Mouse (Mus musculus): ENCODE results near the gene Slc30a2. TPM values are rescaled to one million over a fixed set of nuclear protein-coding genes. Genes with fewer than 3 reads are reported as not detected.
A peak's percentile ranks its signal among the peaks of the same experiment; 100 is the strongest.

The Slc30a2 gene
- polyA plus RNA-seq, 1 experiment, result 33.3 TPM

DNA sequence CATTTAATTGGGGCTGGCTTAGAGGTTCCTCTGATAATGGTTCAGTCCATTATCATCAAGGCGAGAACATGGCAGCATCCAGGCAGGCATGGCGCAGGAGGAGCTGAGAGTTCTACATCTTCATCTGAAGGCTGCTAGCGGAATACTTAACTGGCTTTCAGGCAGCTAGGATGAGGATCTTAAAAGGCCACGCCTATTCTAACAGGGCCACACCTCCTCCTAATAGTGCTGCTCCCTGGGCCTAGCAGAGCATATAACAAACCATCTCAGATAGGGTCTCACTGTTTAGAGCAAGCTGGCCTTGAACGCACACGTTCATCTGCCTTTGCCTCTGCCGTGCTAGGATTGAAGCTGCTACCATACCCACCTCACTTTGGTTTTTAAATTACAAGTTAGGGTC lies 6.8 kb downstream of the Slc30a2 start:
- Histone ChIP-seq H3K27me3 (replicated peaks; ENCODE audit: control insufficient read depth, insufficient read depth, low read length) (no peaks in the 10 kb centered on the region), H3K36me3 (ENCODE audit: control insufficient read depth, insufficient read depth, low read length) (no peaks in the 10 kb centered on the region), H3K4me1 (ENCODE audit: control insufficient read depth, insufficient read depth, low read length) (peaks cover 16% of the 10 kb centered on the region), H3K4me3 (ENCODE audit: insufficient read depth, low read depth, low read length) (no peak overlapping the region), H3K27ac (ENCODE audit: insufficient read depth, low read depth, low read length) (no peak overlapping the region)
- 96% methylated on average over 7 of the region's 7 CpGs for whole genome bisulfite sequencing
- DNase-seq, result no peak
- TF ChIP-seq POLR2A (IDR thresholded peaks at IDR 0.05; ENCODE audit: low read depth, low read length) (no peak), CTCF (conservative IDR thresholded peaks at IDR 0.05; ENCODE audit: insufficient read depth, insufficient read length, low read depth, low read length) (no peak)

DNA sequence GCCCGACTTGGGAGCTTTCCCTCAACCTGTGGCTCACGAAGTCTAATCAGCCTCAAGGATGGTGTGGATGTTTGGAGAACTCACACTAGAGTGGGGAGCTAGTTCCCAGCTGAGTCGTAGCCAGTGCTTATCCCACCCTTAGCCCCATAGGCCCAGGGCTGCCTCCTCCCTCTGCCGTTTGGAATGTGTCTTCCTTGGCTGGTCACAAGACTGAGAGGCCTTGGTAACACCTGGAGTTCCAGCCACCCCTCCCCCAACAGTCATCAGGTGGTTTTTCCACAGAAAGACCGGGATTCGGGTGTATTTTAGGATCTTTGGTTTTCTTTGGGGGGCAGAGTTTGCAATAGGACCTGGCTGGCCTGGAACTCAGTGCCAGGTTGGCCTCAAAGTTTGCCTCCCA lies 7.7 kb downstream of the Slc30a2 start:
- 80% methylated on average over 6 of the region's 6 CpGs for WGBS
- no peak for DNase-seq
- H3K4me1 ChIP-seq (ENCODE audit: control insufficient read depth, insufficient read depth, low read length), result peaks cover 16% of the 10 kb centered on the region
- no peaks in the 10 kb centered on the region for H3K36me3 ChIP-seq (ENCODE audit: control insufficient read depth, insufficient read depth, low read length)
- no peaks in the 10 kb centered on the region for H3K27me3 ChIP-seq (replicated peaks; ENCODE audit: control insufficient read depth, insufficient read depth, low read length)
- no peak for TF ChIP-seq CTCF (conservative IDR thresholded peaks at IDR 0.05; ENCODE audit: insufficient read depth, insufficient read length, low read depth, low read length)
- no peak for TF ChIP-seq POLR2A (IDR thresholded peaks at IDR 0.05; ENCODE audit: low read depth, low read length)
- H3K4me3 ChIP-seq (ENCODE audit: insufficient read depth, low read depth, low read length), result no peak overlapping the region
- no peak overlapping the region for H3K27ac ChIP-seq (ENCODE audit: insufficient read depth, low read depth, low read length)

DNA sequence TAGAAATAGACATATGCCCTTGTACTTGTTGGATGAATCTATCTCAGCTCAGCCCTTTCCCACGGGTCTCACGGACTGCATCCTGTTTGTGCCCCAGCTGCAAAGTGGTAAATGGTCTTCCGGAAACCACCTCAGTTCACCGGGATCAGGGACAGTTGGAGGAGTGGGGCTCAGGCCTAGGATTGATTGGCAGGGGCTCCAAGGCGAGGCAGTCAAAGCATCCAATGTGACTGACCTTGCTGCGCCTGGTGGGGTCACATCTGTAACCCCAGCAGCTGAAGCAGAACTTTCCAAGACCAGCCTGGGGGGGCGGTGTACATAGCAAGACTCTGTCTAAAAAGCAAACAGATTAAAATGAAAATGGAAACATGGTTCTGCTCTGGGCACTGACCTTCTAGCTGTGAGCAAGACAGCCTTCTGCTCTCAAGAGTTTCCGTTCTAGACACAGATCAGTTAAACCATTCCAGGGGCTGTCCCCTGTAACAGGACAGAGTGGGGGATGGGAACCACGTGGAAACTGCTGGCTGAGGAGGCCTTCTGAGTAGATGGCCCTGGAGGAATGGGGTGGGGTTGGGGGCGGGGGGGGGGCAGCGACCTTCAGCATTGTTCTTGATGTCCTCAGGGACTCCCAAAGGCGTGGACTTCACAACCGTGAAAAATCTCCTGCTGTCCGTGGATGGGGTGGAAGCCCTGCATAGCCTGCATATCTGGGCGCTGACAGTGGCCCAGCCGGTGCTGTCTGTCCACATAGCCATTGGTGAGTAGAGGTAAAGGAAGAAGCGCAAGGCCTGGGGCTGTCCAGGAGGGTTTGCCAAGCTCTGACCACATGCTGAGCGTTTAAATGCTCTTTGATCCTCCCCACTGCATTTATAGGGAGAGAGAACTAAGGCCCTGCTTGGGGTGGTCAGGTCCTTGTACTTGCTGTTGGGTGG lies 8.6 kb downstream of the Slc30a2 start:
- Histone ChIP-seq H3K27ac (ENCODE audit: insufficient read depth, low read depth, low read length) (0 out of 2 replicates have a peak overlapping the region, but pooled peaks have one; percentile 6), H3K36me3 (ENCODE audit: control insufficient read depth, insufficient read depth, low read length) (no peaks in the 10 kb centered on the region), H3K4me3 (ENCODE audit: insufficient read depth, low read depth, low read length) (no peak overlapping the region), H3K4me1 (ENCODE audit: control insufficient read depth, insufficient read depth, low read length) (peaks cover 23% of the 10 kb centered on the region), H3K27me3 (replicated peaks; ENCODE audit: control insufficient read depth, insufficient read depth, low read length) (no peaks in the 10 kb centered on the region)
- 38% methylated on average over 18 of the region's 18 CpGs for WGBS
- TF ChIP-seq POLR2A (IDR thresholded peaks at IDR 0.05; ENCODE audit: low read depth, low read length), result no peak
- TF ChIP-seq CTCF (conservative IDR thresholded peaks at IDR 0.05; ENCODE audit: insufficient read depth, insufficient read length, low read depth, low read length), result no peak
- DNase-seq, result peak; percentile 46

DNA sequence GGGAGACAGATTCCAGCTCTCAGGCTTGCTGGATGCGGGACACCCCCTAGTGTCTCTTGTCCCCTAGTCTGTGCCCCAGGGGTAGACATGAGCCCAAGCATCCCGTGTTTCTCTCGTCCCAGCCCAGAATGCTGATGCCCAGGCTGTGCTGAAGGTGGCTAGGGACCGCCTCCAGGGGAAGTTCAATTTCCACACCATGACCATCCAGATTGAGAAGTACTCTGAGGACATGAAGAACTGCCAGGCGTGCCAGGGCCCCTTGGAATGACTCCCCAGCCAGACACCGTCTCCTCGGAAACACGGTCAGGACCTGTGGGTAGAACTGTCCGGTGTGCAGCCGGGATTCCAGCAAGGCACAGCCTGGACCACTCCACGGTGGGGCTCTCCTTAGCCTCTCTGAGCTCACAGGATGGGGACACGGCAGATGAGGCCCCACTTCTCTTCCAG lies 9.3 kb downstream of the Slc30a2 start:
- Histone ChIP-seq H3K27me3 (replicated peaks; ENCODE audit: control insufficient read depth, insufficient read depth, low read length) (no peaks in the 10 kb centered on the region), H3K4me1 (ENCODE audit: control insufficient read depth, insufficient read depth, low read length) (peaks cover 29% of the 10 kb centered on the region), H3K36me3 (ENCODE audit: control insufficient read depth, insufficient read depth, low read length) (no peaks in the 10 kb centered on the region), H3K27ac (ENCODE audit: insufficient read depth, low read depth, low read length) (no peak overlapping the region), H3K4me3 (ENCODE audit: insufficient read depth, low read depth, low read length) (no peak overlapping the region)
- no peak for DNase-seq
- no peak for TF ChIP-seq POLR2A (IDR thresholded peaks at IDR 0.05; ENCODE audit: low read depth, low read length)
- no peak for TF ChIP-seq CTCF (conservative IDR thresholded peaks at IDR 0.05; ENCODE audit: insufficient read depth, insufficient read length, low read depth, low read length)
- WGBS, result 64% methylated on average over 12 of the region's 12 CpGs

DNA sequence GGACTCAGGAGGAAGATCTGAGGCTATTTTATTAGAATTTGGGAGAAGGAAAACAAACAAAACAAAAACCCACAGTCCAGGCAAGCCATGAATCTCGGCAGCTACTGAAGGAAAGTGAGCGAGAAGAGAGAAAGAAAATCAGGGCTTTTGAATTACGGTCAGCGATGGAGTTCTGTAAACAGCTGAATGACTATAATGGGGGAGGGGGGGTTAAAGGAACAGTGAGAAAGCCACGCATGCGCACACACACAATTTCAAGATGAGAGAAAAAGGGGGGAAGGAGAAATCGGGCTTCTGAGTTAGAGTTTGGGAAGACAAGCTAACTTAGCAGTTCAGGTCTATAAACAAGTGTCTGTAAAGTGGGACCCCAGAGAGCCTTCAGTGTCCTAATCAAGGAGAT lies 9.9 kb downstream of the Slc30a2 start:
- WGBS, result 77% methylated on average over 7 of the region's 7 CpGs
- Histone ChIP-seq H3K27me3 (replicated peaks; ENCODE audit: control insufficient read depth, insufficient read depth, low read length) (no peaks in the 10 kb centered on the region), H3K4me3 (ENCODE audit: insufficient read depth, low read depth, low read length) (no peak overlapping the region), H3K4me1 (ENCODE audit: control insufficient read depth, insufficient read depth, low read length) (peaks cover 35% of the 10 kb centered on the region), H3K36me3 (ENCODE audit: control insufficient read depth, insufficient read depth, low read length) (no peaks in the 10 kb centered on the region), H3K27ac (ENCODE audit: insufficient read depth, low read depth, low read length) (no peak overlapping the region)
- DNase-seq, result no peak
- TF ChIP-seq CTCF (conservative IDR thresholded peaks at IDR 0.05; ENCODE audit: insufficient read depth, insufficient read length, low read depth, low read length), result no peak

GRCm38 (mm10) chr4:134353527-134354409 lies 10.8 kb downstream of the Slc30a2 start:
- Histone ChIP-seq H3K27ac (ENCODE audit: insufficient read depth, low read depth, low read length) (no peak overlapping the region), H3K4me1 (ENCODE audit: control insufficient read depth, insufficient read depth, low read length) (peaks cover 35% of the 10 kb centered on the region), H3K36me3 (ENCODE audit: control insufficient read depth, insufficient read depth, low read length) (no peaks in the 10 kb centered on the region), H3K4me3 (ENCODE audit: insufficient read depth, low read depth, low read length) (no peak overlapping the region), H3K27me3 (replicated peaks; ENCODE audit: control insufficient read depth, insufficient read depth, low read length) (no peaks in the 10 kb centered on the region)
- TF ChIP-seq CTCF (conservative IDR thresholded peaks at IDR 0.05; ENCODE audit: insufficient read depth, insufficient read length, low read depth, low read length), result no peak
- no peak for TF ChIP-seq POLR2A (IDR thresholded peaks at IDR 0.05; ENCODE audit: low read depth, low read length)
- whole genome bisulfite sequencing, result 56% methylated on average over 5 of the region's 5 CpGs
- peak; percentile 73 for DNase-seq
